Mouse (Mus musculus): Measurements from ENCODE around the gene Col13a1. TPM values are rescaled to one million over a fixed set of nuclear protein-coding genes. Genes with fewer than 3 reads are reported as not detected.

Gene Col13a1
- polyA plus RNA-seq, 1 experiment from 2014 or later, result 25.7 TPM

- H3K27ac ChIP-seq (ENCODE audit: low read length), result no peak overlapping the region
Observed at GRCm38 (mm10) chr10:61943480-61943879, 35.4 kb downstream of the Col13a1 start.

DNA sequence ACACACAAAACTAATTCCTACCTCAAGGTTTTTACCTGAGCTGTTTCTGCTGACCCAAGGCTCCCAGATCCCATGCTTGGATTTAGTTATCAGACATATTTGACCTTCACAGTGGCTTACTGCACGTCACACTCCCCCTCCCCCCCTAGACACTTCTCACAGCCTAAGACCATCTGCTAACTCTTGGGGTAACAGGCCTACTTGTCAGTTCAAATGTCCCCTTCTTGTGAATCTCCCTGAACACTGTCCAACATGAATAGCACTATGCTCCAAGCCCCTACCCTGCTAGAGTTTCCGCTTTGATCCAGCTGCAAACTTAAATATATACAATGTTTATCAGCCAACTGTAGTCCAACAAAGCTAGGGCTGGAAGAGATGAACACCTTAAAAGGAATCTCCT, 36.2 kb downstream of the Col13a1 start:
- Histone ChIP-seq H3K9ac (ENCODE audit: low read length) (no peak overlapping the region), H3K27me3 (ENCODE audit: control insufficient read depth, insufficient read depth, low read depth, low read length) (no peaks in the 10 kb centered on the region), H3K4me1 (replicated peaks; ENCODE audit: control insufficient read depth, insufficient read depth, low read length) (peaks cover 11% of the 10 kb centered on the region), H3K4me3 (ENCODE audit: low read length) (no peak overlapping the region), H3K36me3 (ENCODE audit: control insufficient read depth, insufficient read depth, low read length) (no peaks in the 10 kb centered on the region), H3K27ac (ENCODE audit: low read length) (no peak overlapping the region), H3K9me3 (ENCODE audit: control insufficient read depth, low read length) (no peaks in the 10 kb centered on the region), H3K4me2 (ENCODE audit: low read depth, low read length) (no peak overlapping the region)
- ATAC-seq (ENCODE audit: low read depth), result peak; percentile 48
- 29% methylated on average over 2 of the region's 2 CpGs for WGBS

More at GRCm38 (mm10) chr10:61943480-61943879, 35.4 kb downstream of the Col13a1 start:
- 44% methylated on average over 10 of the region's 10 CpGs for WGBS
- Histone ChIP-seq H3K9me3 (ENCODE audit: control insufficient read depth, low read length) (no peaks in the 10 kb centered on the region), H3K4me2 (ENCODE audit: low read depth, low read length) (no peak overlapping the region), H3K4me3 (ENCODE audit: low read length) (no peak overlapping the region), H3K9ac (ENCODE audit: low read length) (no peak overlapping the region), H3K36me3 (ENCODE audit: control insufficient read depth, insufficient read depth, low read length) (no peaks in the 10 kb centered on the region), H3K4me1 (replicated peaks; ENCODE audit: control insufficient read depth, insufficient read depth, low read length) (peaks cover 10% of the 10 kb centered on the region), H3K27me3 (ENCODE audit: control insufficient read depth, insufficient read depth, low read depth, low read length) (no peaks in the 10 kb centered on the region)
- no peak for ATAC-seq (ENCODE audit: low read depth)

GRCm38 (mm10) chr10:61936211-61937121, 42.4 kb downstream of the Col13a1 start:
- Histone ChIP-seq H3K4me1 (replicated peaks; ENCODE audit: control insufficient read depth, insufficient read depth, low read length) (peaks cover 21% of the 10 kb centered on the region), H3K27me3 (ENCODE audit: control insufficient read depth, insufficient read depth, low read depth, low read length) (peaks cover 2% of the 10 kb centered on the region; the same call in 1 of the 2 replicates), H3K36me3 (ENCODE audit: control insufficient read depth, insufficient read depth, low read length) (no peaks in the 10 kb centered on the region), H3K9me3 (ENCODE audit: control insufficient read depth, low read length) (no peaks in the 10 kb centered on the region), H3K27ac (ENCODE audit: low read length) (no peak overlapping the region), H3K9ac (ENCODE audit: low read length) (peak overlapping the region; percentile 41), H3K4me3 (ENCODE audit: low read length) (peak overlapping the region; percentile 15), H3K4me2 (ENCODE audit: low read depth, low read length) (peak overlapping the region; percentile 27)
- peak; percentile 58 for ATAC-seq (ENCODE audit: low read depth)
- WGBS, result 7% methylated on average over 28 of the region's 28 CpGs

GRCm38 (mm10) chr10:61931678-61932077, 47.2 kb downstream of the Col13a1 start:
- H3K4me2 ChIP-seq (ENCODE audit: low read depth, low read length), result no peak overlapping the region
- H3K9ac ChIP-seq (ENCODE audit: low read length), result no peak overlapping the region
- peaks cover 2% of the 10 kb centered on the region; the same call in 1 of the 2 replicates for H3K27me3 ChIP-seq (ENCODE audit: control insufficient read depth, insufficient read depth, low read depth, low read length)
- H3K4me3 ChIP-seq (ENCODE audit: low read length), result no peak overlapping the region
- H3K27ac ChIP-seq (ENCODE audit: low read length), result peak overlapping the region; percentile 36
- no peaks in the 10 kb centered on the region for H3K9me3 ChIP-seq (ENCODE audit: control insufficient read depth, low read length)
- WGBS, result 36% methylated on average over 6 of the region's 6 CpGs
- ATAC-seq (ENCODE audit: low read depth), result no peak
- no peaks in the 10 kb centered on the region for H3K36me3 ChIP-seq (ENCODE audit: control insufficient read depth, insufficient read depth, low read length)
- peaks cover 42% of the 10 kb centered on the region for H3K4me1 ChIP-seq (replicated peaks; ENCODE audit: control insufficient read depth, insufficient read depth, low read length)

- Histone ChIP-seq H3K4me1 (replicated peaks; ENCODE audit: control insufficient read depth, insufficient read depth, low read length) (peaks cover 33% of the 10 kb centered on the region), H3K4me2 (ENCODE audit: low read depth, low read length) (peak overlapping the region; percentile 4; the same call in 1 of the 2 replicates), H3K4me3 (ENCODE audit: low read length) (no peak overlapping the region), H3K36me3 (ENCODE audit: control insufficient read depth, insufficient read depth, low read length) (no peaks in the 10 kb centered on the region), H3K9me3 (ENCODE audit: control insufficient read depth, low read length) (no peaks in the 10 kb centered on the region), H3K27me3 (ENCODE audit: control insufficient read depth, insufficient read depth, low read depth, low read length) (no peaks in the 10 kb centered on the region), H3K27ac (ENCODE audit: low read length) (peak overlapping the region; percentile 62), H3K9ac (ENCODE audit: low read length) (no peak overlapping the region)
- WGBS, result 66% methylated on average over 6 of the region's 6 CpGs
- no peak for ATAC-seq (ENCODE audit: low read depth)
Observed at GRCm38 (mm10) chr10:61929901-61930300, 49.0 kb downstream of the Col13a1 start.

GRCm38 (mm10) chr10:61928725-61929651, 49.9 kb downstream of the Col13a1 start:
- peak; percentile 83 for ATAC-seq (ENCODE audit: low read depth)
- H3K9me3 ChIP-seq (ENCODE audit: control insufficient read depth, low read length), result no peaks in the 10 kb centered on the region
- peaks cover 35% of the 10 kb centered on the region for H3K4me1 ChIP-seq (replicated peaks; ENCODE audit: control insufficient read depth, insufficient read depth, low read length)
- 7% methylated on average over 24 of the region's 24 CpGs for WGBS
- H3K4me2 ChIP-seq (ENCODE audit: low read depth, low read length), result peak overlapping the region; percentile 34; the same call in 1 of the 2 replicates
- no peaks in the 10 kb centered on the region for H3K27me3 ChIP-seq (ENCODE audit: control insufficient read depth, insufficient read depth, low read depth, low read length)
- no peak overlapping the region for H3K9ac ChIP-seq (ENCODE audit: low read length)
- no peak overlapping the region for H3K4me3 ChIP-seq (ENCODE audit: low read length)
- peak overlapping the region; percentile 81 for H3K27ac ChIP-seq (ENCODE audit: low read length)
- H3K36me3 ChIP-seq (ENCODE audit: control insufficient read depth, insufficient read depth, low read length), result no peaks in the 10 kb centered on the region

DNA sequence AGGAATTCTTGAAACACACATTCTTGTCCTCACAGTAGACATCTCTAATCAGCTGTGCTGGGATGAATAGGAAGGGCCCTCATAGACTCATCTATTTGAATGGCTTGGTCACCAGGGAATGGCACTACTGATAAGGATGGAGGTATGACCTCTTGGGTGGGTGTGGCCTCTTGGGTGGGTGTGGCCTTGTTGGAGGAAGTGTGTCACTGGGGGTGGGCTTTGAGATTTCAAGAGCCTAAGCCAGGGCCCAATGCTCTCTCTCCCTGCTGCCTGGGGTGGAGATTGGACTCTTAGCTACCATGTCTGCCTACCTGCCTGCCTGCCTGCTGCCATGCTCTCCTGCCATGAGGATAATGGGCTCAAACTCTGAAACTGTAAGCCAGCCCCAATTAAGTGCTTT, 53.2 kb downstream of the Col13a1 start:
- Histone ChIP-seq H3K9ac (ENCODE audit: low read length) (no peak overlapping the region), H3K36me3 (ENCODE audit: control insufficient read depth, insufficient read depth, low read length) (no peaks in the 10 kb centered on the region), H3K4me2 (ENCODE audit: low read depth, low read length) (no peak overlapping the region), H3K27me3 (ENCODE audit: control insufficient read depth, insufficient read depth, low read depth, low read length) (no peaks in the 10 kb centered on the region), H3K4me3 (ENCODE audit: low read length) (no peak overlapping the region), H3K9me3 (ENCODE audit: control insufficient read depth, low read length) (no peaks in the 10 kb centered on the region), H3K4me1 (replicated peaks; ENCODE audit: control insufficient read depth, insufficient read depth, low read length) (peaks cover 56% of the 10 kb centered on the region), H3K27ac (ENCODE audit: low read length) (no peak overlapping the region)
- no peak for ATAC-seq (ENCODE audit: low read depth)

DNA sequence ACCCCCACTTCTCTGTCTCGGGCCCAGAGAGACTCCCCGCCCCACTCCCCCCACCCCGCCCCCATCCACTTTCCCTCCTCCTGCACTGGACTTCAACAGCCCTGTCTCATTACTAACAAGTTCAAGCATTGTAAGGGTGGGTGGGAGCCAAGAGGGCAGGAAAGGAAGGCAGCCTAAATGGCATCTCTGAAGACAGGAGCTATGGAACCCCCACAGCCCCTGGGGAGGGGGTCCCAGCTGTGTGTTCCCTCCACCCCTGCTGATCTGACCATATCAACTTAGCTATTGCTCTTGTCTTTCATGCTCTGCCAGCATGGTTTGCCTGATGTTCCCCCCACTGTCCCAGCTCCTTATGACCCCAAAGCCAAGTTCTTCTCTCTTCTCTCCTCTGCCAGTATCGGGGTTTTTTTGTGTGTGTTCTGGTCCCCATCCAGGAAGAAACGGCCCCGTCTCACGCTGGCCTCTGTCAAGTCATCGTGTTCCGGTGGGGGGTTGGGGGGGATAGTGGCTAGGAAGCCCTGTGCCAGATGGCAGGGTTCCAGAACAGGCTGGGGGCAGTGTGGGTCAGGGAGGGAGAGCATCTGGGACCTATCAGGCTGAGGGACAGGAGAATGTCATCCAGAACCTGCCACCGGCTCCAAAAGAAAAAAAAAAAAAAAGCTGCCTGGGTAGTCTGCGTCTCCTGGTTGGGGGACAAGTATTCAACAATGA, 58.1 kb downstream of the Col13a1 start:
- WGBS, result 25% methylated on average over 10 of the region's 11 CpGs
- no peaks in the 10 kb centered on the region for H3K27me3 ChIP-seq (ENCODE audit: control insufficient read depth, insufficient read depth, low read depth, low read length)
- H3K9ac ChIP-seq (ENCODE audit: low read length), result no peak overlapping the region
- no peak overlapping the region for H3K4me3 ChIP-seq (ENCODE audit: low read length)
- peak overlapping the region; percentile 10; the same call in 1 of the 2 replicates for H3K4me2 ChIP-seq (ENCODE audit: low read depth, low read length)
- peak; percentile 87 for ATAC-seq (ENCODE audit: low read depth)
- no peaks in the 10 kb centered on the region for H3K9me3 ChIP-seq (ENCODE audit: control insufficient read depth, low read length)
- H3K4me1 ChIP-seq (replicated peaks; ENCODE audit: control insufficient read depth, insufficient read depth, low read length), result peaks cover 36% of the 10 kb centered on the region
- peak overlapping the region; percentile 87 for H3K27ac ChIP-seq (ENCODE audit: low read length)
- H3K36me3 ChIP-seq (ENCODE audit: control insufficient read depth, insufficient read depth, low read length), result peaks cover 3% of the 10 kb centered on the region; the same call in 1 of the 2 replicates

Measured in lung, embryonic 16.5 days (tissue).